Mouse (Mus musculus) right cerebral cortex, adult 18-20 months (tissue): Measurements from ENCODE around the gene Lonp2.

ENCODE experiments used
- DNase-seq: peaks from one replicate; pipeline ENCODE4 v3.0.0; 2022; ENCODE audit warnings: mixed read lengths

The Lonp2 gene

DNA sequence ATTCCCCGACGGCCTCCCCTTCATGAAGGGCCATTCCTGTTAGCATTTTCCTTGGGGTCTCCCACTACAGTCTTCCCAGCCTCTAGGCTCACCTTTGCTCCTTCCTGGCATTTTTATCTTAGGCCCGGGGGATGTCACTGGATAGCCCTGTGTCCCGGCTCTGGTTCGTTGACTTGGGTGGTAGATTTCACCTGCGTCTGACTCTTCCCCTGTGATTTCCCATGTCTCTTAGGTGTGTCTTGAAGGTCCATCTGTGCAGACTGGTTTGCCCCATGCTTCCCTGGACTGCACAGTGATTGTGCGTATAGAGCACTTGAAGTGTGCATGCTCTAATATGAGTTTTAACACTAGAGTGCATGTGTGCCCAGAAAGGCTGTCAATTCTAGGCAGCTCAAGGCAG, 1.1 kb downstream of the Lonp2 start:
- DNase-seq, result no peak

DNA sequence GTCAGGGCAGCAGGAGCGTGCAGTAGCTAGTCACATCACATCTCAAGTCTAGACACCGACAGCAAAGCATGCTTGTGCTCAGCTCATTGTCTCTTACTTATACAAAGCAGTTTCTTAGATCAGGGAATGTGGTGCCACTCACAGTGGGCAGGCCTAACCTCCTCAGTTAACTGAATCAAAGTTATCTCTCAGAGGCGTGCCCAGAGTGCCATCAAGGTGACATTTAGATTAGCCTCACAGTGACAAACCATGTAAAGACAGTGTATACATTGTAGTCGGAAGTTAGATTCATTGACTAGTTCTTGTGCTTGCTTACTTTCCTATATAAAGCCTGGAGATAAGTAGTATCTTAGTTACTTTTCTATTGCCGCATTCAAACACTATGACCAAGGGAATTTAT, 6.4 kb downstream of the Lonp2 start:
- DNase-seq, result no peak

DNA sequence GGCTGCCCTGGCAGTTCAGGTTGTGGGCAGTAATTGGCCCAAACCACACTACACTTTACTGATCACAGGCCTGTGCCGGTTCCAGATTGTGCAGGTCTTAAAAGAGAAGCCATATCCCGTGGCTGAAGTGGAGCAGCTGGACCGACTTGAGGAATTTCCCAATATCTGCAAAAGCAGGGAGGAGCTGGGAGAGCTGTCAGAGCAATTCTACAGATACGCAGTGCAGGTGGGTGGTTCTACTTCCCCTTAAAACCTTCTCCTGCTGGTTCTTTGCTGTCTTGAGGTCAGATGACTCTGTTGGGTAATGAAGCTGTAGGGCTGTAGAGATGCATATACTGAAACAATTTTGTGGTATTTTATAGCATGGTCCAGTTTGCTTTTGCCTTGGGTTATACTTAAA, 7.6 kb downstream of the Lonp2 start:
- DNase-seq, result no peak

DNA sequence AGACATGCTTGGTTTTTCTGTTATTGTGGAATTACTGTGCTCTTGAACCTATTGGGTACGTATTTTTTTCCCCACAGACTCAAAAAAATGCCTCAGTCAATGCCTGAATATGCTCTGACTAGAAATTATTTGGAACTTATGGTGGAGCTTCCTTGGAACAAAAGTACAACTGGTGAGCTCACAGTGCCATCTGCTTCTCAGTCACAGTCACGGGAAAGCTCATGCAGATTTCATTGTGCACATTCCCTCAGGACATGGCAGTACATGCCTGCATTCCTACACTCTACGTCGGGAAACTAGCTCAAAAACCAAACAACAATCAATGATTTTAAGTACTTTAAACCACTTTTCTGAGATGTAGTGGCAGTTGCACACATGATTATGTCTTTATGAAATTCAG, 14.0 kb downstream of the Lonp2 start:
- DNase-seq, result no peak

DNA sequence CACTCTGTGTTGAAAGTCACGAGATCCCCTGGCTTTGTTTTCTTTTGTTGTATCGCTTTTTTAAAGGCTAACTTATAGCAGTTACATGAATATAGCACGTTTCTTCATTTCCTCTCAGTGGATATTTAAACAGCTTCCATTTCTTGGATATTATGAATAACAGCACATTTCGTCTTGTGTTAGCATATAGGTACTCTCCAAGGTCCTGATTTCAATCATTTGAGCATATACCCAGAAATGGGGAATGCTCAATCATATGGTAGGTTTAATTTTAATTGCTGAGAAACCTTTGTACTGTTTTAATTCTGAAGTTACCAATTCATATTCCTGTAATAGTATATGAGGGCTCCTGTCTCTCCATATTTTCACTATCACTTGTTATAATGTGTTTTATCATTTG, 15.1 kb downstream of the Lonp2 start:
- no peak for DNase-seq

DNA sequence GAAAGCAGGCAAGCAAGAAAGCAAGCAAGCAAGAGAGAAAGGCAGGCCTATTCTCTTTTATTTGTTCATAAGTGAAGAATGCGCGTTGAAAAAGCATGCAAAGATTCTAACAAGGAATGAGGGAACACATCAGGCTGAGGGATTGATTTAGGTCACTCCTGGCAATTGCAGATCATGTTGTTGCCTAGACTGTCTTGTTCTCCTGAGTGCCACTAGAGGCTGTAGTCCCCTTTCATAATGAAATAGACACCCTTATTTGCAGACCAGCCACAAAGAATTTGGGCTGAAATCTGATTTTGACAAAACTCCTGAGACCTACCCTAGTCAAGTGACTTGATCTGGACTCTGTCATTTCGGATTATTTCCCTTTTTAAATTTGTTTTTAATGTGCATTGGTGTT, 18.8 kb downstream of the Lonp2 start:
- DNase-seq, result no peak

DNA sequence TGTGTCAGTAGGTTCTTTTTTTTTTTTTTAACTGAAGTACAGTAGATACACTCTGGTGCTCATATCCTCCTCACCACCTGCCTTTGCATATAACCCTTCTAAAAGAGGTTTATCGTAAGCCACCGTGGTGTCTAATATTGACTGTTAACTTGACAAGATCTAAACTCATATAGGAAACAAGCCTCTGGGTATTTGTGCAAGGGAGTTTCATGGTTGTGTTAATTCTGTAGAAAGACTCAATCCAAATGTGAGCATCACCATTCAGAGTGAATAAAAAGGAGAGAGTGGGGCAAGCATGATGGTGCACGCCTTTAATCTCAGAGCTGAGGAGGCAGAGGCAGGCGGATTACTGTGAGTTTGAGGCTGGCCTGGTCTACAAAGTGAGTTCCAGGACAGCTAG, 20.8 kb downstream of the Lonp2 start:
- no peak for DNase-seq

DNA sequence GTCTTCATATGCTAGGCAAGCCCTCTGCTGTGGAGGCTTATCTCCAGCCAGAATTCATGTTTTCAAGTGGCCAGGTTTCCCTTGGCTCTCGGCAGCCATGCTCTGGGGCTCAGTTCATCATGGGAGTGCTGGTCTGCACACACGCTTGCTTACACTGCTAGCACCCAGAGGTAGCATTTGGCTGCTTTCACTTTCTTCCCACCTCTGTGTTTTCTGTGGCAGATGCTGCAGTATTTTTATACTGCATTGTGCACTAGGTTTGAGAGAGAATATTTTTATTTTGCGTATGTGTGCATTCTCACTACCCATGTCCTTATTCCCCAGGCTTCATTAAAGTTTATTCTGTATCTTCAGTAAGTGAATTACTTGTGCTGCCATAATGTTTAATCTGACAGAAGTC, 23.9 kb downstream of the Lonp2 start:
- DNase-seq, result no peak

DNA sequence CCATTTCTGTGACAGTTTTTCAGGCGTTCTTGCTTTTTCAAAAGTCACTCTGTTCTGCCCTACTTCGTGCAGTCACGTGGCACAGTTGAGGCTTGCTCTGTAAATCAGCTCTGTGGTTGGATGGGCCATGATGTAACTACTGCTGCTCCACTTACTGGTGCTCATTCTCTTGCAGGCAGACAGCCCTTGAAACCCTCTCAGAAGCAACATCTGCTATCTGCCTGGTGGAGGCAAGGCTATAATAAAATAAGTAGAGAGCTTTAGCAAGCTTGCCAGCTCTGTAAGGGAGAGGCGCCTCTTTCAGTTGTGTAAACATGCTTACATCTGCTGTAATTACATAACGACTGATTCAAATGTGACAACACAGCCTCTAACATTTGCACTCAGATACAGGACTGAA, 27.6 kb downstream of the Lonp2 start:
- DNase-seq, result peak; percentile 86

DNA sequence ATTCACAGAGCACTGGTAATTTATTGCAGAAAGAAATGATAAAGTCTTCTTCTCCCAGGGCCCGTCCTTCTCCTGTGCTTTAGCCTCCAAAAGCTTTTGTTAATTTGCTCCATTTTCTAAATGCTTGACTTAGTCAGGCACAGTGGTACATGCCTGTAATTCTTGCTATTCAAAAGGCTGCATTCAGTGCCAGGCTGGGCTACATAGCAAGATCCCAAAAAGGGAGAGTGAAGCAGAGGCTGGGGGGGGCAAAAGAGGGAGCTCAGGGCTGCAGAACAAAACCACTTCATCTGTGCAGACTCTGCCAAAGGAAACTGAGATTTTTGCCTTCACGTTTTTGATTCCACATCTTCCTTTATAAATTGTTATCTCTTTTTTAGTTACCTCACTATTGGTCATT, 28.7 kb downstream of the Lonp2 start:
- no peak for DNase-seq

DNA sequence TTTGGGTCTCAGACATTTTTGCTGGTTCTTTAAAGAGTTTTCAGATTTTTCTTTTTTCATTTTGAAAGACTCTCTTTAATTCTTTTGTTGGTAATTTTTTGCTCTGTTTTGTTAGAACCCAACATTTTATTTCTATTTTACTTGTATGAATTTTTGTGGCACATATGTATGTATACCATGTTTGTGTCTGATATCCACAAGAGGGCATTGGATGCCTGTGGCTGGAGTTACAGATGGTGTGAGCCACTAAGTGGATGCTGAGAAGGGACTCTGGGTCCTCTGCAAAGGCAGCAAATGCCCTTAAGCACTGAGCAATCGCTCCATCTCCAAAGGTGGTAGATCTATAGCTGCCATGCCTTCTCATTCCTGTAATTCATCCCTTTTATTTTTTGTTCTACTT, 30.7 kb downstream of the Lonp2 start:
- DNase-seq, result no peak

DNA sequence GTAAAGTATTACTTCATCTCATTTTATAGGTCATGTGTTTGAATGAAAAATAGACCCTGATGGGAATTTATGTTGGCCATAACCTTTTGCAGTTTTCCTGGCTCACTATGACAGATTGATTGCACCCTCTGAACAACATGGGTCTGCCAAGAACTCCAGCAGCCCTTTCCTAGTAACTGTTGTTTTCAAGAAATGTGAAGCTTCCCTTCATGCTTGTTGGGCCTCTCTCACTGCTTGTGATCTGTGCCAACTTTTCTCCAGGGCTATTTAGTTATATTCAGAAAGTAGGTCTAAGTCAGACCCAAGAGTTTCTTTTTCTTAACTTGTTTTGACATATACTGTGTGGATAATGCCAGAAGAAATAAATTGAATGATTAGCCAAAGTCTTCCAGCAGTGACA, 44.9 kb downstream of the Lonp2 start:
- no peak for DNase-seq

DNA sequence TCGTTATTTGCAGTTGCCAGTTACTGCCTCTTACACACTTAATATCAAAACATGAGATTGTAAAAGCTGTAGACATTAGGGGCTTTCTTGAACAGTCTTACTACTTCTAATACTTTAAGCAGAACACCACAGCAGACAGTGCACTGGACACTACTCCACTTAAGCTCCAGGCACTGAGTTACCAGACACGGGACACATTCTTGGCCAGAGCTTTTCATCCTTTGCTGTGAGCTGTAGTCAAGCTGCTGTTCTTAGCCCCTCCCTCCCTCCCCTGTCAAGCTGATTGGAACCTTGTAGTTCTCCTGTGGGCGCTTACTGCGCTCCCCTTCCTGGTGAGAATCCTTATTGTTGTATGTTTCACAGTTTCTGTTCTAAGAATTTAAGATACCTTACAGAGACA, 45.4 kb downstream of the Lonp2 start:
- DNase-seq, result no peak

DNA sequence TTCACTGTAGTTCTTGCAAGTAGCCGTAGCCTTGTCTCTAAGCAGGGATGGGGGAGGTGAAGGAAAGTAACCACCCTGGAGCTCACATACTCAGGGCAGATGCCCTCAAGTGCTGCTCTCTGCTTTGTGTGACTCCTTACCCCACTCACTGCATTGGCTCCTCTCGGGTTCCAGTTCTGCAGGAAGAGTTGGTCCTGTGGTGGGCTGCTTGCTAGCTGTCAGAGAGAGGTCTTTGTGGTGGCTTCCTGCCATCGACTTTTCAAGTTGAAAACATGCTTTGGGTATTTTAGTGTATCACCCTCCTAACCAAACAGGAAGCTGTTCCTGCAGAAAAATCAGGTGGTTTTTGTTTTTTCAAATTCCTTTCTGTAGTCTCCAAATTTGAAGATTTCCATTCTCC, 62.8 kb downstream of the Lonp2 start:
- no peak for DNase-seq

DNA sequence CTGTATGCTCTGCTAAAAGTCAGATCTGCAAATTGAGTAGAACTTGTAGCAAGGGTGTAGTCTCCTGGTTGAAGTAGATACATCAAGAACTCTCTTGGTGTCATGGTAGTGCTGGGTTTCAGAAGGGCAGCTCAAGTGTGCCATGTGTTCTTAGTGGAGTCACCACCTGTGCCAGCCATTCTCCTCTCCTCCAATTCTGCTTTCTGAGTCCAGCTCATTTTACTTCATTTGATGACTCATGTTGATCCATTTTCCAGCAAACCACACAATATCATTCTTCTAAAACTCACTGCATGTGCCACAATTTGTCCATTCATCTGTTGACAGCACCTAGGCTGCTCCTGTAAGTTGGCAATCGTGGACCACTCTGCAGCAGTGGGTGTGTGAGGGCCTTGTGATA, 68.3 kb downstream of the Lonp2 start:
- no peak for DNase-seq

DNA sequence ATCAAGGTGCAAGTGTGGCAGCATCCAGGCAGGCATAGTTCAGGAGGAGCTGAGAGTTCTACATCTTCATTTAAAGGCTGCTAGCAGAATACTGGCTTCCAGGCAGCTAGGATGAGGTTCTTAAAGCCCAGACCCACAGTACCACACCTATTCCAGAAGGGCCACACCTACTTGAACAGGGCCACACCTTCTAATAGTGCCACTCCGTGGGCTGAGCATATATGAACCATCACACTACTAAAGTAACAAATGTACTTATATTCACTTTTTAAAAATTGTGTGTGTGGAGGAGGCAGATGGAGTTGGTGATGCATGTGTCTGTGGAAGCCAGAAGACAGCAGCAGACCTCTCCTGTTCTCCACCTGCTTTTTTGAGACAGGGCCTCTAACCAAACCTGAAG, 70.2 kb downstream of the Lonp2 start:
- DNase-seq, result no peak

DNA sequence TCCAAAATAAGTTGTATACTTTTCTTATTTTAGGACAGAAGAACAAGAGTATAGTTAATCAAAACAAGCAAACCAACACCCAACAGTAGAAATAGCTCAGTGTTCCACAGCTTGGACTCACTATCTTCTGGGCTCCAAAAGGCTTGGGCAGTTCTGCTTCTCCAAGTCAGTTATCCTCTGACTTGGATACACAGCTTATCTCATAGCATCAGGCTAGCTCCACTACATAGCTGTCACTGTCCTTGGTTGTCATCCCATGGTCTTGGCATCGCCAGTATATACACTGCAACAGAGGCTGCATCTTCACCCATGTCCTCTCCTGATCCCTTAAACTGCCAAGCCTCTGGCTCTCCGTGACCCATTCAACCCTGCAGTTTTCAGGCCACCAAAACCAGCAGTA, 71.9 kb downstream of the Lonp2 start:
- no peak for DNase-seq

DNA sequence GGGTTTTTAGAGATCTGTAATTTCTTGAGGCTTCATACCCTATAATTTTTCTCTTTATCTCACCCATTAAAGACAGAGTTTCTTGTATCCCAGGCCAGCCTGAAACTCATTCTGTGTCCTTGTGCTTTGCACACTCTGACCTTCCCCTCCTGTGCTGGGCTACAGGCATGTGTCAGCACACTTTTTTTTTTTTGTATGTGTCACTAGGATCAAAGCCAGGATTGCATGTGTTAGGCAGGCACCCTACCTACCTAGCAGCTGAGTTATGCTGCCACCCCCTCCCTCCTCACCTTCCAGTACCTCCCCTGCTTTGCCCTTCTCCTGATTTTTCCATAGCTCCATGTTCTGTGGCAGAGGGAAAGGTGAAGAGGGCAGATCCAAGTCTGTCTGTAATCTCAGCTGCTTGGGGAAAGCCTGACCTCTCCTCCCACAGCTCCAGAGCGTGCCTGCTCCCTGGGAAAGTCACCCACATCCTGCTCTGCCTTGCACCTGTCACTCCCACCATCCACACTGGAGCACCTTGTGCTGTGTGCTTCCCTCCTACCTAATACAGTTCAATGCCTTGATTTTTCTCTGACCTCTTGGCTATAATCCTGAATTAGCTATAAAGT, 75.1 kb downstream of the Lonp2 start:
- no peak for DNase-seq

DNA sequence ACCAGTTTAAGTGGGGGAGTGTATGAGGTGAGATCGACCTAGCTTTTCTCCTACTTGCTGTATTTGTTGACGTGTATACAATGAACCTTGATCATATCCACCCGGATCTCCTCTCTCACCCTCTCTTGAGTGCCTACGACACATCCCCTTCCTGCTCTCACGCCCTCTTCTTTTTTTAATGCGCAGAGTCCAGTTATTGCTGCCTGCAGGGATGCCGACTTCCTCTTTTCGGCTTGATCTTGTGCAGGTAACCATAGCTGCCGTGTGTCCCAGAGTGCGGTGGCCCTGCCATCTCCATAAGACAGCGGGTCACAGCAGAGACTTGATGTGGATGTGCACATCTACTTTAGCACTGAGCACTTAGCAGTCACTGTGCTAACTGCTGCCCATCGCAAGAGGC, 75.6 kb downstream of the Lonp2 start:
- DNase-seq, result no peak

DNA sequence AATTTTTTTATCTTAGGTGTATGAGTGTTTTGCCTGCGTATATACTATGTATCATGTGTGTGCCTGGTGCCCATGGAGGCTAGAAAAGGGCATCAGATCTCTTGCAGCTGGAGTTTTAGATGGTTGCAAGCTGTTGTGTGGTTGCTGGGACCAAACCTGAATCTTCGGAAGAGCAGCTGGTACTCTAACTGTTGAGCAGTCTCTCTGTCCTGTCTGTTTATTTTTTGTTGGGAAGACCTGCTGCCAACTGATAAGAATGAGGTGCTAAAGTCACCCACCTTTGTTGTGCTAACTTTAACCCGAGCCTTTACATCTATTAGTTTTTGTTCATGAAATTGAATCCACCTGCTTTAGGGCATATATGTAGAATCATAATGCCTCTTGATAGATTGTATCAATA, 78.6 kb downstream of the Lonp2 start:
- no peak for DNase-seq

DNA sequence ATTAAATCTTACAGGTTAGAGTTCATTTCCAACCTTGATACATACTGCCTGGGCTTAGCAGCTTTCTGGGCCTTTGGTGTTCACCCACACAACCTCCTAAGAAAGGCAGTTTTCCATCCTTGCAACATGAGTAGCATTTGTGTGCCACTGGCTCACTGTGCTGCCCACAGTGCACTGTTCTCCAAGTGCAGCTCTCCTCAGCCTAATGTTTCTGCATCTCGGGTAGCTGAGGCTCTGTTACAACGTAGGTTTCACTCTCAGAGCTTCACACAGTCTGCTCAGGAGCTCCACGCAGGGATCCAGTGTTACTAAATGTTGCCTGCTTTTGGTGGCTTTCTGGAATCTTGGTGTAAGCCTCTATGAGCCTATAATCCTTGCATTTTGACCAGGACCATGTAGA, 81.5 kb downstream of the Lonp2 start:
- no peak for DNase-seq

DNA sequence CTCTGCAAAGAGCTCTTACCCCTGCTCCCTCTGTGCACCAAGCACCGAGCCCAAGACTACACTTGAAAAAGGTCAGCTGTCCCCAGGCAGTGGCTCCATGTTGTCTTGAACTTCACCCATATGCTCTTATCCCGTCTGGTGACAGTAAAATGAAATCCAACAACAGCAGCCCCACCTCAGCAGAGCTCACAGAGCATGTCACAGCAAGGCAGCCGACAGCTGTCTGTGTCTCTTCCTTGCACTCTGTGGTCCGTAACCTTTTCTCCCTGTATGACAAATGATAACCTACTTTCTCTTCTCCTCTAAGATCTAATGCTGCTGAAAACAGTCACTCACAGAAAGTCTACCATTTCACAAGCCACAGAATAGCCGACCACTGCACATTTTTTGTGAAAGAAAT, 82.9 kb downstream of the Lonp2 start:
- no peak for DNase-seq

DNA sequence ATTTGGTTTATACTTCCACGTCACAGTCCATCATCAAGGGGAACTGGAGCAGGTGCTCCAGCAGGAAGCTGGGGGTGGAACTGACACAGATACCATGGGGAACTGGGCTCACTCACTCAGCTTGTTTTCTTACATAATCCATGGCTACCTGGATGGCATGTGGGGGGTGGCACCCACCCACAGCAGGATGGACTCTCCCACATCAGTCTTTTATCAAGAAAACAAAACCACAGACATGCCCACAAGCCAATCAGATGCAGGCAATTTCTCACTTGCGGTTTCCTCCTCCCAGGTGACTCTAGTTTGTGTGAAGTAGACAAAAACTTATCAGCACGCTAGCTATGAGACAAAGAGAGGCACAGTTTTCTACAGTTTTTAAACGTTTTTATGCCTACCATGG, 84.0 kb downstream of the Lonp2 start:
- peak; percentile 69 for DNase-seq

DNA sequence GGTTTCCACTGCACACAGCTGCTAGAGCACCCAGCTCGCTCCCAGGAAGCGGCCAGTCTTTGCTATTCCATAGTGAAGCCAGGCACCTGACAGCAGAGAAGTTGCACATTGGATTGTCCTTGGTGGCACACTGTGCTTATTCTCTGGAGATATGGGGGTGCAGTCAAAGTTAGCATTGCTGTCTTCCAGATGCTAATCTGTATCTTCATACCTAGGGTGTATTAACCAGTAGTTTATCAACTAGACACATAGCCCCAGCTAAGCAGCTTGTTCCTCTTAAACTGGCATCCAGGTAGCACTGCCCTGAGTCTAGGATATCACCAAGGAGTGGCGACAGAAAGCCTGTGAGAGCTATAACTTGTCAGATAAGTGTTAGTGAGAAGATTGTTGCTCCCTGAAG, 88.8 kb downstream of the Lonp2 start:
- DNase-seq, result no peak

DNA sequence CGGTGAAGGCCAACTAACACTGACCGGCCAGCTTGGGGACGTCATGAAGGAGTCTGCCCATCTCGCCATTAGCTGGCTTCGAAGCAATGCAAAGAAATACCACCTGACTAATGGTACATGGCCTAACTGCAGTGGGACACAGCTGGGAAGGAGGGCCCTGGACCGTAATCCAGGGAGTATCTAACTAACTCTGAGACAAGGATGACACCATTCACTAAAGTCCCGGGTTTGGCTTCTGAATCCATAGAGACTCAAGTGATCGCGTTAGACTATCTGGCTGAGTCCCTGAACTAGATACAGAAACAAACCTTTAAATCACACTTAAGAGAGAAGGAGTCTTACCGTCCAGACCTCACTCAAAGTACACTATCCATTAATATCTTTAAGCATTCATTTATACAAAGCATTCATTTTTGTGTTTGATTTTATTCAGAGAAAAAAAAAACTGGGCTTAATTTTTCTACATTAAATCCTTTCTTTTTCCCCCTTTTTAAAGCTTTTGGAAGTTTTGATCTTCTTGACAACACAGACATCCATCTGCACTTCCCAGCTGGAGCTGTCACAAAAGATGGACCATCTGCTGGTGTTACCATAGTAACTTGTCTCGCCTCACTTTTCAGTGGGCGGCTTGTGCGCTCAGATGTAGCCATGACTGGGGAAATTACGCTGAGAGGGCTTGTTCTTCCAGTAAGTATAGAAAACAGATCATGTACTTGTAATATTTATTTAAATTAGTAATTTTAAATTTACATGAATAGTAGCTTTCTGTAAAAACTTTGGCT, 89.8 kb downstream of the Lonp2 start:
- DNase-seq, result peak; percentile 89
